Mouse (Mus musculus): ENCODE data around the gene Gpc1. TPM values are rescaled to one million over a fixed set of nuclear protein-coding genes. Genes with fewer than 3 reads are reported as not detected.

Gene Gpc1
- polyA plus RNA-seq (2012; rRNA removed) = 49.0 and 74.4 TPM in 2 replicates

DNA sequence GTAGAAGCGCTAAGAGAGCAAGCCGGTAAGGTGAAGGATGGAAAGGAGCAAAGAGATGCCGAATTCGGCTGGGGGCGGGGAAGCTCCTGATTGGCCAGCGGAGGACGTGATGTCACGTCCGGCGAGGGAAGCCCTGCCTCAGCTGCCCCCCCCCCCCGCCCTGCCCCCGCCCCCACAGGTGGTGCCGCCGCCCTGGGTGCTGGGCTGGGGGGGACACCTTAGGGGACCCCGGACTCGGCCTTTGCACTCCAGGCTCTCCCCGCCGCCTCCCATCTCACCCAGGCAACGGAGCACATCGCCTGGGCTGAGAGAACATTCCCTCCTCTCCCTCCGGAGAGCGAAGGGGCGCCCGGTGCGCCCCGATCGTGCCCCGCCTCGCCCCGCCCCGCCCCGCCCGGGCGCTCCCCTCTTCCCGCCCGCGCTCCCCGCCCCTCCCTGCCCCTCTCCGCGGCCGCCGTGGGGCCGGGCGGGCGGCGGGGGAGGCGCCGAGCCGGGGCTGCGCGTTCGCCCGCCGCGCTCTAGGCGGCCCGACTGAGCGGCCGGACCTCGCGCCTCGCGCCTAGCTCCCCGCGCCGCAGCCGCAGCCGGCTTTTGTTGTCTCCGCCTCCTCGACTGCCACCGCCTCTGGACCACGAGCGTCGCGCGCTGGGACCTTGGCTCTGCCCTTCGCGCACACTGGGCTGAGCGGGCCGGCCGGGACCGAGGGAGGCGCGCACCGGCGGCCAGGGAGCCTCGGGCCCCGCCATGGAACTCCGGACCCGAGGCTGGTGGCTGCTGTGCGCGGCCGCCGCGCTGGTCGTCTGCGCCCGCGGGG, at the start of gene Gpc1:
TSS of gene Gpc1 (plus strand) at position 458 of the 814 bp plus-strand sequence.
- DNase-seq (ENCODE audit: low read depth) = no peak

DNA sequence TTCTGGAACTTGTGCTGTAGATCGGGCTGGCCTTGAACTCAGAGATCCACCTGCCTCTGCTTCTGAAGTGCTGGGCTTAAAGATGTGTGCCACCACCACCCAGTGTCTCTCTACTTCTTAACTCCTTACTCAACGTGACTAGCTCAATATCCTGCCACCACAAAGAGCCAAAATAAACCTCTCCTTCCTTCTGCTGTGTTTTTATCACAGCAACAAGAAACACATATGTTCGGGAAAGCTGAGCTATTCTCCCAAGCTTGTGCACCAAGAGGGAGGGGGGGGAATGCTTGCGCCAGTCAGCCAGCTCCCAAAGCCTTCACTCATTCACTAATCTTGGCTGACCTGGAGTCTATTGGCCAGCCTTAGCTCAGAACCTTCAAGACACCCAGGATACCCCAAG, 49.6 kb upstream of the Gpc1 start:
- DNase-seq (ENCODE audit: low read depth) = no peak

DNA sequence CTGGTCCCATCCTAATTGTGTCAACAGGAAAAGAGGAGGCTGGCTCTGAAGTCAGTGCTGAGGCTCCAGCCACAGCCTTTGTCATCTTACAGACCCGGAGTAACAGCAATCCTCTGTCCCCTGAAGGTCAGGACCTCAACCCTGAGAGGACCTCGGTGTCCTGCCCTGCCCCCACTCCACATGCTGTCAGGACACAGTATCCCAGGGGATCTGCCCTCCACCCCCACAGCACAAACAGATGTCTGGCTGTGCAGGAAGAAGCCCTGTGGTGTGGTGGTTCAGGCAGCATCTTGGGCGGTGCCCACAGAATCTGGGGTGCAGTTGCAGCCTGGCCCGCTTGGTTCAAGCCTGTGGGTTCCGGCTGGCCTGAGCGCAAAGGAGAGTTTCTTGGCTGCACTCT, 48.9 kb upstream of the Gpc1 start:
- no peak for DNase-seq (ENCODE audit: low read depth)

DNA sequence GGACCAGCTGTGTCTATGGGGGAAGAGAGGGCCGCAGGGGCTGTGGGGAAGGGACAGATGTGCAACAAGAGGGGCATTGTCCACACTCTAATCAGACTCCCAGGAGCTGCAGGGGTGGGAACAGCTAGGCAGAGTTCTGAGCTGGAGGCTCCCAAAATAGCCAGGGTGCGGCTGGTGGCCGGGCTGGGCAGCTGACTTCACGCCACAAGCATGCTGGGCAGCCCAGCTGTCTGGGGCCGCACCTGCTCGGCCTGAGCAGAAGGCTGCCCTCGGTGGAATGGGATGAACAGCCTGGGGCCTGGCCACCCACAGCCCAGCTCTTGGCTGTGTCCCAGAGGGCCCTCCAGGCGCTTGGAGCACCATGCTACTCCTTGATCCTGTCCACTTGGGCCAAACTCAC, 44.2 kb upstream of the Gpc1 start:
- DNase-seq (ENCODE audit: low read depth) = no peak

DNA sequence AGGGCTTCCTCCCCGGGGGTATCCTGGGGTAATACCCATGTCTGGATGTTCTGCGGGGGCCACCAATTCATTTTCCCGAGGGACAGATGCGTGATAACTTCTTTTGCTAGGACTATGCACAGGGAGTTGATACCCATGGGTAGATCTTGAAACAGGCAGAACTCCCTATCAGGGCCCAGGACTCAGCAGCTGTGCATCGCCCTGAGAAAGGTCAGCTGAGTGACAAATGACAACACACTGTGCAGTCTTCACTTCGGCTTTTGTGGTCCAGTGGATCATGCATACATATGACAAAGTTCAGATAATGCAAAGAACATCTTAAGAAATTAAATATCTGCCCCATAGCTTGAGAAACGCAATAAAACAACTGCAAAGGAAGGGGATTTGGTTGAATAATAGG, 43.4 kb upstream of the Gpc1 start:
- DNase-seq (ENCODE audit: low read depth) = no peak

DNA sequence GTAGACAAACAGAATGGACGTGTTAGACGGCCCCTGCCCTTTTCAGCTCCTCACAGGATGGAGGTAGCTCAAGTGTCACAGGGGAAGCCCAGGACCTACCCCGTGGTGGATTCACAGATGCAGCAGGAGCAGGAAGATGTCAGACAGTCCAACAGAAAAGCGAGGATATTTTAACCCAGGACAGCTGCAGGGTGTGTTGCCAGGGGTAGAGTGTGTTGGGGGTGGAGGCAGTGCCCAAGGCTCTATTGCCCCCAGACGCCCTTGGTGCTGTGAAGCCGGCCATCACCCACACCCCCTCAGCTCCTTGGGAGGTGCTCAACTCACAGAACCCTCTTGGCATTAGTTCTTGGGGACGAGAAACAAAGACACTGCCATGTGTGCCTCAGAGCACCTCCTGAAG, 40.8 kb upstream of the Gpc1 start:
- no peak for DNase-seq (ENCODE audit: low read depth)

DNA sequence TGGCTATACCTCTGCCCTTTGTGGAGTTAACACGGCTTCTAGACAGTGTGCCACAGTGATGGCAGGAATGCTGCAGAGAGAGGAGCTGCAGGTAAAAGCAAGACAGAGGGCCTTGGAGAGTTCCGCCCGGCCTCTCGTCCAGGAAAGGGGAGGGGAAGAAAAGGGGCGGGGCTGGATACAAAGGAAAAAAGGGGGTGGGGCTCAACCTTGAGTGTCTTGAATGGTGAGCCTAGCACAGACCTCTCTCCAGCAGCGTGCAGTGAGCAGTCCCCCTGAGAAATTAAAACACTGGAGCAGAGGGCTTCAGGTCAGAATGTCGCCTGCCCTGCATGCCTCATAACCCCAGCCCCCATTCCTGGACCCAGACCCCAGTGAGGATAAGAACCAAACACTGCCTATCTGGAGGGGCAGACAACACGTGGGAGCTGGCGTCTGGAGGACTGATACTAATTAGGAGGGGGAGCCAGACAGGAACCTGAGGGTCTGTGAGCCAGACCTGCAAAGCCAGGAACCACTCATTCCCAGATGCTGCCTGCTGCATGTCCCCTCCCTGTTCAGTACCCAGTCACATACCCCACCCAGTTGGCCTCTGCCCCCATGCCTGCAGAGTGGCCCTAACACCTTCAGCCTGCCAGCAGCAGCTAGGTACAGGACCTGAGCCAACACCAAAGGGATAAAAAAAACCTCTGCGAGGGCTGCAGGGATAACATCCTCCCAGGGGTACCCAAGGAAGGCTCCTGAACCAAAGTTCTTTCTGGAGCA, 40.2 kb upstream of the Gpc1 start:
- DNase-seq (ENCODE audit: low read depth) = peak; percentile 5

DNA sequence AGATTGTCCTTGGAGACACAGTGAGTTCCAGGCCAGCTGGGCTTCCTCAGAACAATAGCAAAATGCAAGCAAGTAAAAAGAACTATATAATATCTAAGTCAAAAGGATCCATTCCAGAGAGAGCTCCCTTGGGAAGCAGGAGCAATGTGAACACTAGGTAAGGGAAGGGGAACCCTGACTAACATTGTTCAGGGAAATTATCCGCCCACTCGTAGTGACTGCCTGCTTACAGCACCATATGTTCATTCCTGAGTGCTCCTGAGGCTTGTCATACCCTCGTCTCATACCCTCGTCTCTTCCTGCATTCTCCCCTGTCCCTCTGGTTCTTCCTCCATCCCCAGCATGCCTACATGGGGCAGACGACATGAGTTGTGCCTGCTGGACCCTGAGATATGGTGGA, 37.7 kb upstream of the Gpc1 start:
- DNase-seq (ENCODE audit: low read depth) = no peak

DNA sequence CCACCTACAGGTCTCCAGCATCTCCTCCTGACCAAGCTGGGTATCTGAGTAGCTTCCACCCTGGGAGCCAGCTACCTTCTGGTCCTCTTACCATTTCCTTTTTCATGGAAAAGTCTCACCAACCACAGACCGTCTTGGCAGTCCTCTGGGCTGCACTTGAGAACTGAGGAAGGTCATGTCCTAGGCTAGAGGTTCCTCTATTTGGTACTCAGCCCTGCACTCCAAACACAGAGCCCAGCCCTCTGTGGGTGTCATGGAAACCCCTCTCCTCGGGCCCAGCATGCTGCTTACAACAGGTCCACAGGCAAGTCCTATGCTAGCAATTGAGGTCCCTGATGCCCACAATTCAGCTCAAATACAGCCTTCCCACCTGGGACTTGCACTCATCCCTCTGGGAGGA, 33.0 kb upstream of the Gpc1 start:
- DNase-seq (ENCODE audit: low read depth) = no peak

DNA sequence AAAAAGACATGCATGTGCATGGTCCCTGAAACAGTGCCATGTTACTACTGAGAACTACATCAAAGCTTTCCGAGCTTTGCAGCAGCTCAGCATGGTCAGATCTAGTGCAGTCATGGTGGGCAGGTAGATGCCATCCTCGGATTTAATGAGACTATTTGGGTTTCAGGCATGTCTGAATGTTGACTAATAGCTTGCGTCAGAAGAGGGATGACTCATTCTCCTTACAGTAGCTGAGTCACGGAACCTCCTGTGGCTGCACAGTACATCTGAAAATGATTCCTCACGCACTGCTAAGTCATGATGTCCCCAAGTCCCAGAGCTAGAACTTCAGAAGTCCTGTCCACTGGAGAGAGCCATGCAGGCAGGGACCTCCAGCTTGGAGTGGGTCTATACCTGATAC, 31.8 kb upstream of the Gpc1 start:
- peak; percentile 20 for DNase-seq (ENCODE audit: low read depth)

DNA sequence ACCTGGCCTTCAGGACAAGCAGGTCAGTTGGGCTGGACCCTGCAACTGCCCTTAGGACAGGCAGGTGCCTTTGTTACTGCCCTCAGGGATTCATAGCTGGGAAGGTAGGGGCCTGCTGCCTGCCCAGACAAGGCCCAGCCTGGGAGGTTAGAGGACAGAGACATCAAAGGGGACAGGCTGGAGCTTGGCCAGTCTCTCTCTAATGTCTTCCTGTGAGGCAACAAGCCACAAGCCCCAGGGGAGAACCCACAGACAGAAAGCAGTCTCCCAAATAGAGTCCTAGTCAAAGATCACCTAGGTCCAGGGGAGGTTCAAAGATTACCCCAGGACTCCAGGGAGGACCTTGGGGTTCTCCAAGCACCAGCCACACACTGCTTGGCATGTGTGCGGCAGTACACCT, 29.1 kb upstream of the Gpc1 start:
- no peak for DNase-seq (ENCODE audit: low read depth)

DNA sequence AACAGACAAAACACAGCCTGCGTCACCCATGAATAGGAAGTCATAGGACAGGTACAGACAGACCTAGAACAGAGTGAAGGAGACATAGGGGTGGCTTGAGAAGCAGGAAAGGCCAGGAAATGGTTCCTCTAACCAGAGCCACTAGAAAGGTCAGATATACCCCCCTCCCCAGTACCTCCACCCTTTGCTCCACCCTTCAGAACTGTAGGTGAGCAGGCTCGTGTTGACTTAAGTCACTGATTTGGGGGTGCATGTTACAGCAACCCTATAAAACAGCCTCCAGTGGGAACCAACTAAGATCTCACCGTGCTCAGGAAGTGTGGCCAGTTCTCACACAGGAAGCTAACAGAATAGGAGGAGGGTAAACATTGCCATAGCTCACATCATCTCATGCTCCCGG, 28.1 kb upstream of the Gpc1 start:
- no peak for DNase-seq (ENCODE audit: low read depth)

DNA sequence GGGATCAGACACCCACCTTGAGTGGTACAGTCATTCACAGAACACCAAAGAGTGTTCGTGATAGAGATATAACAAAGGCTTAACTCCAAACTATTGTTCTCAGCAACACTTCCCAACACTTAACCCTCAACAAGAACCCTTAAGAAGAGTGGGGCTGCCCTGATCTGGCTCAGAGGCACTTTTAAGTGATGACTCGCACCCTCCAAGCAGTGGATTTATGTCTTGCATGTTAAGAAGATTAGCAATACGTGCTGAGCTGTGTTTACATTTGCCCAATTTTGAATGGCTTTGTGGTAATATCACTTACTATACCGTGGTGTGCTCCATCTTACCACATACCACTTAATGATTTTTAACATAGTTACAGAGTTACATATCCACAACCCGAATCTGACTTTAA, 26.3 kb upstream of the Gpc1 start:
- DNase-seq (ENCODE audit: low read depth) = no peak

DNA sequence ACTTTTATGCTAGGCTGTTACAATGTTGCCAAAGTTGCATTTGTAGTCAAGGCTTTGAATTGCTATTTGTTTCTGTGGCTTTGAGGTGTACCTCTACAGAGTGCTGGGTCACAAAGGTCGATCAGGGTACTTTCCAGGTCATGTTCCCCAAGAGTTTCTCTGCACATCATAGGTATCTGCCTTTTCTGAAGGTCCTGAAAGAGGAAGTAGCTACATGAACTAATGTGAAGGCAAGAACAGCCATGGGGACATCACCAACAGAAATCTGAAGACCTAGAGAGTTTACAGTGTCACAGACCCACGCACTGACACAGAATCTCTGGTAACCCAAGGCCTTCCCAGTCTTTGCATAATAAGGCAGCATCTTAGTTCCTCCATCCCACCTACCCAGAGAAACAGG, 25.6 kb upstream of the Gpc1 start:
- DNase-seq (ENCODE audit: low read depth) = no peak

DNA sequence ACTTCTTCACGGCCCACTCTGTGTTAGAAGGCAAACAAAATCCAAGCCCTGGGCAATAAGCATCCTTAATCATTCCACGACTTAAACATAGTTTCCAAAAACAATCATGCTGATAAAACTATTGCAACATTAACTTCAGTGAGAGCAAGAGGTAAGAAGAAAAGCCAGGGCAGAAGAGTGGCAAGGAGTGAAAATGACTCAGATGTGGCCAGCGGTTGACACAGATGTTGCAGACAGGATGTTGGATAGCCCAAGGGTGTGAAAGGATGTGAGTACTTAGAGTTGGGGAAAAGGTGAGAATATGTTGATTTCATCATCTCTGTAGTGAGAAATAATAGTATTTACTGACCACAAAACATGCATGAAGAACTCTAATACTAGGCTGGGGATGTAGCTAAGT, 24.7 kb upstream of the Gpc1 start:
- DNase-seq (ENCODE audit: low read depth) = no peak

DNA sequence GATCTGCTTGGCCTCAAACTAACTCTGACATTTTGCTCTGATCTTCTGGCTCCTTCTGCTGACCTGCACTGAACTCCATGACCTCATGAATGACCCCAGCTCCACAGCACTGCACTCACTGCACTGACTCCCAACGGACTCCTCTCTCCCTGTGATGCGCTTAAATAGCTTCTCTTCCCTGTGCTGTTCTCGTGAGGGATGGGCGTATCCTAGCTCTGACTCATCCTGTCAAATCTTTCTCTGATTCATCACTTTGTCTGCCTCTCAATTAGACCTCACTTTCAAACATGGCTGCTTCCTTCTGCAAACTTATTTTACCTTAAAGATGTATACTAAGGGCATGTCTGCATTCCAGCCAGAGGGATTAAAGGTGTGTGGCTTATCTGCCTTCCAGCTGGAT, 21.8 kb upstream of the Gpc1 start:
- DNase-seq (ENCODE audit: low read depth) = no peak

DNA sequence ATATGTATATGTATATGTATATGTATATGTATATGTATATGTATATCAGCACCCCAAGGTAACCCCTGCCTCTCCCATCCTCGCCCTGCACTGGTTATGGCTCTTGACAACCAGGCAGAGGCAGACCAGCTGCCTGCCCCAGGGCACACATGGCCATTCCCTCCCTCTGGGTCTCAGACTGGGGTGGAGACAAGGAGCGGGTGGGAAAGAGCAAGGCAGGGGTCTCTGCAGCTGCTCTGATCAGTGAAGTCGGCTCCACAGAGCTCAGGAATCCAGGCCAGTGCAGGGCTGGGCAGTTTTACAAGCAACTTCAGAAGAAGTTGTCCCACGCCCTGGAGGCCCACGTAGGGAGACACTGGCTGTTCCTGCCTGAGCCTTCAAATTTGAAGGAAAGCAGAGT, 17.1 kb upstream of the Gpc1 start:
- DNase-seq (ENCODE audit: low read depth) = no peak

DNA sequence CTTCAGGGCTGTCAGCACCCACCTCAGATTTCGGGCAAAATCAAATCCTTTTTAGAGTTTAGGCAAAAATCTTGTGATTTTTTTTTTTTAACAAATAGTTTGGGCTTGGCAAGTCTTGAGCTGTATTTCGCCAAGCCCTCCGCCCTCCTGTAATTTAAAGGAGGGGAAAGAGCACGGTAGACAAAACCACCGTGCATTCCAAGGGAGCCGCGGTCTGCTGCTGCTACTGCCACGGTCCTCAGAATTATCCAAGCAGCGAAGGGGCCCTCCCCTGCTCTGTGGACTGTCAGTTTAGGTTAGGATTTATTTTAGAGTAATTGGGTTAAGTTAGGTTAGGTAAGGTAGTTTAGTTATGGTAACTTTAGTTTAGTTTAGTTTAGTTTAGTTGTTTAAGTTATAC, 16.3 kb upstream of the Gpc1 start:
- no peak for DNase-seq (ENCODE audit: low read depth)

DNA sequence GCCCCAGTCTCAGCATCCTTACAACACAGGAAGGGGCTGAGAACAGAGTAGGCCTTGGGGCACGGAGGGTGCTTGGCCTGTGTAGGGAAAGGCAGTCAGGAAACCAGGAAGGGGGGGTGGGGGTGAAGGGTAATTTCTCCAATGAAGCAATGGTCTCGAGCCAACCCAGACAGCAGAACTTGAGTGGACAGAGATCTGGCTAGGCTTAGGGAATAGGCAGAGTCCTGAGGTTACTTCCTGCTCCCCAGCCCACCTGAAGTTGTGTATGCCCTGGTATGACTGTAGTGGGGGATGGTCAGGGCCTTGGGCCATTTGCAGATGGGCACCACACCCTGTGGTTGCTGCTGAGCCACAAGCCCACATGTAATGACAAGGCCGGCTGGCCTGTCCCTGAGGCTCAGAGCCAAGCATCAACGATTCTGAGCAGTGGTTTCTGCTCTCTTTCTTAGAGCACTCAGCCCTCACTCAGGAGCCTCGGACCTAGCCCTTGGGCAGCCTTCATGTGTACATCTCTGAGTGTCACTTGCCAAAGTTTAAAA, 15.6 kb upstream of the Gpc1 start:
- DNase-seq (ENCODE audit: low read depth) = no peak

DNA sequence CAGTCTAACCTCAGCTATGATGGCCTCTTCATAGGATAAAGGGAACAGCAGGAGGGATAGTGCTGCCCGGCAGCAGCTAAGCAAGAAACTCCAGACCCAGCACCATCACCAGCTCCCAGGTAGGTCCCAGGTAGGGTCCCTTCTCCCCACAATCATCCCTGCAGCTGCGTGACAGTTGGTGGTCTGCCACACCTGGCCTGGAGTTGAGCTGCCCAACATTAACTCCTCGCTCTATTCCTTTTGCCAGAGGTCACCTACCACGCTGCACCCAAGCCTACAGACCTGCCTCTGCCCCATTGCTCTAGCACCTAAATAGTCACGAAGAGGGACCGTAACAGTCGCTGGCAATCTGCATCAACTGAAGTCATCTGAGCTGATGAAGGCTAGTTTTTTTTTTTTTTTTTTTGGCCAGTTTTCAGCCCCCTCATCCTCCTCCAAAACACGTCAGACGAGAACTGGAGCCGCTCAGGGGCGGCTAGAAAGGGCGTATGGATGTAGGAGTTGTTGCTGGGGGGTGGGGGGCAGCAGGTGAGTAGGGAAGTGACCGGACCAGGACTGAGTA, 738 bp upstream of the Gpc1 start:
- DNase-seq (ENCODE audit: low read depth) = no peak

DNA sequence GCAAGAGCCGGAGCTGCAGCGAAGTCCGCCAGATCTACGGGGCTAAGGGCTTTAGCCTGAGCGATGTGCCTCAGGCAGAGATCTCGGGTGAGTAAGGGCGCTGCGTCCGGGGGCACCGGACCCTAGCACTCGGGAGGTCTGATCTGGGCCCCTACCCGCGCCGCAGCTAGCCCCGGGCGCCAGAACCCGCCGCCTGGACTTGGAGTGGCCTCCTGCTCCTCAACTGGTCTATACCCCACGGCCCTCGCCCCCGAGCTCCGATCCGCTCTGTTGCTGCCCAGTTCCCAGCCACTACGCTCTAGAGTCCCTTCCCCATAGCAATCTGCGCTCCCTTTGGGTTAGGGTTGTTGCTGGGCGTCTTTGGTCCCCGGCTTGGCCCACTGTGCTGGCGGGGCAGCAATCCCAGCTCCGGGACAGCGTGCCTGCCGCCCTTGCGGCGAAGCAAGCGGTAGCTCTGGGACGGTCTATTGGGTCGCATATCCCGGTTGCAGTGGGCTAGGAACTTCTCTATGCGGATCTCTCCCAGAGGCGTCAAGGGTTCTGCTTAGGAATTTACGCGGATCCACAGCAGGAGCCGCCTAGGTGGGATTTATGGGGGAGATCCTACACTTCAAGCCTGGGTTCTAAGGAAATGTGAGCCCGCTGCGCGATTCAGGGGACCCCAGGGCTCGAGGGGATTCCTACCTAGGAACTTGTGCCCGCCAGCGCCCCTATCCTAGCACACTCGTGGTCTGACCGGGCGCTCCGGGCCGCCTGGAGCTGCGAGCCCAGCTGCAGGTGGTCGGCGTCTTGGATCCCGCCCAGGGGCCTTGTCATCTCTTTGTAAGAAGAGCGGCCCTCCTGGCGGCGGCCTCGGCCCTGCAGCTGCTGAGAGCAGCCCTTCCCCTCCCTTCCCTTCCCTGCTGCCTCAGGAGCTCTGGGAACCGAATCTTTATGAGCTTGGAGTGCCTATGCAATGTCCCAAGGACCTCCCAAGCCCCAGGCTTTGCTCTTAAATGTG, 866 bp downstream of the Gpc1 start:
- no peak for DNase-seq (ENCODE audit: low read depth)

Measured in gonadal fat pad, adult 2 months (tissue).